Mouse (Mus musculus) heart, postnatal 36 days (tissue): ENCODE data around the gene Mzt1. TPM values are rescaled to one million over a fixed set of nuclear protein-coding genes. Genes with fewer than 3 reads are reported as not detected.
"Not testable (repeated sequence)": the region's sequence is repeated elsewhere in the genome, so short reads cannot be mapped to it uniquely, and the experiment has no call there.

Experiments used
- DNase-seq, 2 experiments: peaks; one replicate each; pipeline ENCODE4 v3.0.0; 2021 to 2022
- intact Hi-C: fragments of 180-260 bp; cut with DNase I; formaldehyde crosslinking; loops from one replicate; pipeline ENCODE4 v1.15.1; 2025
- total RNA-seq, 2 experiments: library from RNA; stranded (reverse); gene quantifications; 2 replicates each; pipeline ENCODE4 v1.2.3; 2021

Gene Mzt1
- total RNA-seq, result 10 to 100 TPM; 37.5 to 39.6 TPM

DNA sequence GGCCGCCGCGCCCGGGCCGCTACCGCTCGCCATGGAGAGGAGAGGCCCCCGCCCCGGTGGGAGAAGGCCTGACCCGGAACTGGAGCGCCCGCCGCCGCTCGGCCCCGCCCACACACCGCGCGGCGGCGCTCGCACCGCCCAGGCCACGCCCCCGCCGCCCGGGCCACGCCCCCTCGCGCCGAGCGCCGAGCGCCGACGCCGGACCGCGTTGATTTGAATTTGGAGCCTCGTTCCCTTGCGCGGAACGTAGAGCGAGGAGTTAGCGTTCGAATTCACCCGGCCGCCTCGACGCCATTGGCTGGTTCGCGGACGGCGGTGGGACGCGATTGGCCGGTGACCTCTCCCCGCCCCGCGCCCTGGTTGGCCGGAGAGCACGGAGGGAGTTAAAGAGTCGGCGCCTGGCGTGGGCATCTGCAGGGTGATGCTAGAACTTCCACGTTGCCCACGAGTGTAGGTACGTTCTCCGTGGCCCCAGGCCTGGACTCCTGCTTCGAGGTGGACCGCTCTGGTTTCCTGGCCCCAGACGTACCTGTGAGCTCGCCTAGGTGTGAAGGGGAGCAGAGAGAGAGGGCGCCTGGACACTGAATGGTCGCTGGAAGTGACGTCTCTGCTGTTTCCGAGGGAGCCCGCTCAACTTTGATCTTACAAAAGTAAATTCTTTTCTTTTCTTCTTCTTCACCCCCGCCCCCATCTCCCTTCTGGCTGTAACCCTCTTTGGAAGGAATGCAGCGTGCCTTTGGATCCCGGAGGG lies at the start of gene Mzt1, which contains the start of gene Bora:
Gene Mzt1, minus strand, starts transcription at position 104 of the 751 bp plus-strand sequence.
Gene Bora, plus strand, starts transcription at position 192 of the 751 bp plus-strand sequence.
- intact Hi-C loops, result loop anchor here (5.0 kb wide), 1 partner anchor 51 kb away; the partner anchor contains the start of genes Dis3 and Pibf1
- peak; percentile 87 to 88 for DNase-seq

DNA sequence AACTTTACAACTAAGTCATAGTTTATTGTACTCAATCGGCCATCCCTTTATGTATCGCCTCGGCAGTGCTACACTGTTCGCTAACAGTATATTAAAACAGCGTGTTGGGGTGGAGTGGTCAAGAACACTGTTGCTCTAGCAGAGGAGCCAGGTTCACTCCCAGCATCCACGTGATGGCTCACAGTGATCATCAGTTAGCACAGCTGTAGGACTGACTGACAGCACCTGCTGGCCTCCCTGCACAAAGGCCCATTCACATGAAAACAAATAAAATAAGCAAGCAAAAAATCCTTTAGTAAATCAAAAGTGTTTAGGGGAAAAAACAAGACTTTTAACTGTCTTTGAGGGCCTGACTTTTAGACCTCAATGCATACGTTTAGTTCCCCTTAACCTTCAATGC lies 43.0 kb upstream of the Mzt1 start:
- intact Hi-C loops, result no loop called here
- no peak for DNase-seq

GRCm38 (mm10) chr14:99071146-99071545 lies 25.2 kb upstream of the Mzt1 start:
- intact Hi-C loops, result no loop called here
- no peak for DNase-seq

- no peak for DNase-seq
- intact Hi-C loops, result no loop called here
These were observed 17.2 kb upstream of the Mzt1 start for GRCm38 (mm10) chr14:99063091-99063490.

GRCm38 (mm10) chr14:99060616-99061015 lies 14.7 kb upstream of the Mzt1 start:
- intact Hi-C loops, result no loop called here
- no peak for DNase-seq

DNA sequence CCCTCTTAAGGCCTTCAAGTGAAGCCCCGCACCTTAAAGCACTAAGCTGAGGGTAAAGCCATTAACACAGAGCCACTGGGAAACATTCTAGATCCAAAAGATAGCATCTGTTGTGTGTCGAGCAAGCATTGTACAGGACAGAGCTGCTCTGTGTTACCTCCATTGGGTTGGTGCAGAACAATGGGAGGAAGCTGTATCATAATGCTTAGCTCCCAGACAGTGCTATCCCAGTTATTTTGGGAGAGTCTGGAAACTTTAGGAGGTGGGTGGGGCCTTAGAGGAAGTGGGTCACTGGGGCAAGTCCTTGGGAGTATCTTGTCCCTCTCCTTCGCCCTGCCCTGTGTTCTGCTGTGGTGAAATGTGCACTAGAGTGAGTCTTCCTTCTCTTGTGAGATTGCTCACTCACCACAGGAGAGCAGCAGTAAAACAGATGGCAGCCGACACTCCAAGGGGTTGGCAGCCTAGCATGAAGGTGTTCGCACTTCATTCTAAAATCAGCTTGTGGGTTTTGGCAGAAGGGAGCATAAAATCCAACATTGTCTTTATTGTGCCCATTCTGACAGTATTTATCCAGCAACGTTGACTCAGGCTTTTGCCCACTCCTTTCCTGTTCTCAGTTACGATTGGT lies 13.1 kb upstream of the Mzt1 start:
- intact Hi-C loops, result no loop called here
- no peak for DNase-seq

DNA sequence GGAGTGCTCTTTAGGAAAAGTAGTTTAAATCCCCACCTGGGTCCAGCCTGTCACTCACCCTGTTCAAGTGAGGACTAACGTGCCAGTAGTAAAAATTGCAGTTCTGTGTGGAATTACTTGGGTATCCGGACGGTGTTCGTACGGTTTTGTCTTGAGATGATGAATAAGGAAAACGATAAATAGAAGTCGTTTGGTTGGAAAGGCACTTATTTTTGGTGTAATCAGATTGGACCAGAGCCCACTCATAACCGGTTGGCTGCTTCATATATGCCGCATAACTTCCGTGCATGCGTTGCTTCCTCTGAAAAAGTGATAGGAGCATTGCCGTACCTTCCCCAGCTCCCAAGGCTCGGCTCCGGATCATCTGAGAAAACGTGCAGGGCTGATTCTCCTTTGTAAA lies 848 bp upstream of the Mzt1 start:
- no peak for DNase-seq
- intact Hi-C loops, result loop anchor here (5.0 kb wide), 1 partner anchor 51 kb away; the partner anchor contains the start of genes Dis3 and Pibf1

- DNase-seq, result peak in 1 of 2 experiments; percentile 9
- intact Hi-C loops, result loop anchor here (5.0 kb wide), 1 partner anchor 52 kb away; the partner anchor contains the start of genes Dis3 and Pibf1
These were observed 430 bp downstream of the Mzt1 start for GRCm38 (mm10) chr14:99045378-99046030.

- intact Hi-C loops, result loop anchor here (5.0 kb wide), 1 partner anchor 53 kb away; the partner anchor contains the start of genes Dis3 and Pibf1
- DNase-seq, result no peak
These were observed 1.2 kb downstream of the Mzt1 start for GRCm38 (mm10) chr14:99044718-99045117.

- intact Hi-C loops, result no loop called here
These were observed 1.8 kb downstream of the Mzt1 start for GRCm38 (mm10) chr14:99044096-99044495.

GRCm38 (mm10) chr14:99043499-99043898 lies 2.4 kb downstream of the Mzt1 start:
- intact Hi-C loops, result no loop called here
- DNase-seq, result no peak

More at GRCm38 (mm10) chr14:99044096-99044495, 1.8 kb downstream of the Mzt1 start:
- no peak for DNase-seq

DNA sequence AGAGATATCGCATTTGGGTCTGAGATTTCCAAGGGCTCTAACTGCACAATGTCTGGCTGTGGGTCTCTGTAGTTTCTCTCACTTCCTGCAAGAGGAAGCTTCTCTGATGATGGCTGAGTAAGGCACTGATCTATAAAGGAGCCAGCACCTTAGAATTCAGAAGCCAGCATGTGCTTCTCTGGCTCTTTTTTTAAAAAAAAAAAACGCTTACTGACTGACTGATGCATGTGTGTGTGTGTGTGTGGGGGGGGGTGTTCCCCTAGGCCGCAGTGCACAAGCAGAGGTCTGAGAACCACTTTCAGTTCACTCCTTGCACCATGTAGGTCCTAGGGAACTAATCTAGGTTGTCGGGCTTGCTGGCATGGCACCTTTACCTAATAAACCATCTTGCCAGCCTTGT lies 4.5 kb downstream of the Mzt1 start:
- intact Hi-C loops, result no loop called here
- DNase-seq, result no peak

- DNase-seq, intact Hi-C loops: not testable (repeated sequence)
These were observed 6.6 kb downstream of the Mzt1 start for GRCm38 (mm10) chr14:99039308-99039707.

DNA sequence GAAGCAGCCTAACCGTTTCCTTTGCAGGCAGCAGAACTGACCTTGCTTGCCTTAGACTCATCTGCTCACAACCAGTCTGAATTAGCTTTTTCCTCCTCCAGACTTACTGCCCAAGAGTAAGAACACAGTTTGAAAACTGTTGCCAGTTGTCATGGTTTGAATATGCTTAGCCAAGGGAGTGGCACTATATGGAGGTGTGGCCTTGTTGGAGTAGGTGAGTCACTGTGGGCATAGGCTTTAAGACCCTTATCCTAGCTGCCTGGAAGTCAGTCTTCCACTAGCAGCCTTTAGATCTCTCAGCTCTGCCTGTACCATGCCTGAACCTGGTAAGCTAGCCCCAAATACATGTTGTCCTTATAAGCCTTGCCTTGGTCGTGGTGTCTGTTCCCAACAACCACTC lies 8.2 kb downstream of the Mzt1 start:
- no peak for DNase-seq
- intact Hi-C loops, result no loop called here

- intact Hi-C loops, result no loop called here
- no peak for DNase-seq
These were observed 9.9 kb downstream of the Mzt1 start for GRCm38 (mm10) chr14:99036039-99036438.

DNA sequence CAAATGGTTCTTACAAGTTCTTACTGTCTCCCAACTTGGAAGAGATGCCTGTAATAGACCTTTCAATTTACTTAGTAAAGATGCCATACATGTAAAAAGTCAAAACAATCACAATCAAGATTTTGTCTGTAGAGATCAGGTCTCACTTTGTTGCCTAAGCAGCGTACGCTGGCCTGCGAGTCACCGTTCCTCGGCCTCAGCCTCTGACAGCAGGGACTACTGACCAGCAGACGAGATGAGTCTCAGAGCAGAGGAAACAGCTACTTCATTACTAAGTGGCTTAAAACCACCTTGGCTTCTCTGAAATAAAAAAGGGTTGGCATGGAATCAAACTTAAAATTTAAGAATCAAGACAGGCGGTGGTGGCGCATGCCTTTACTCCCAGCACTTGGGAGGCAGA lies 11.1 kb downstream of the Mzt1 start:
- intact Hi-C loops, DNase-seq: not testable (repeated sequence)

- intact Hi-C loops, result no loop called here
These were observed 13.3 kb downstream of the Mzt1 start for GRCm38 (mm10) chr14:99032596-99032995.

DNA sequence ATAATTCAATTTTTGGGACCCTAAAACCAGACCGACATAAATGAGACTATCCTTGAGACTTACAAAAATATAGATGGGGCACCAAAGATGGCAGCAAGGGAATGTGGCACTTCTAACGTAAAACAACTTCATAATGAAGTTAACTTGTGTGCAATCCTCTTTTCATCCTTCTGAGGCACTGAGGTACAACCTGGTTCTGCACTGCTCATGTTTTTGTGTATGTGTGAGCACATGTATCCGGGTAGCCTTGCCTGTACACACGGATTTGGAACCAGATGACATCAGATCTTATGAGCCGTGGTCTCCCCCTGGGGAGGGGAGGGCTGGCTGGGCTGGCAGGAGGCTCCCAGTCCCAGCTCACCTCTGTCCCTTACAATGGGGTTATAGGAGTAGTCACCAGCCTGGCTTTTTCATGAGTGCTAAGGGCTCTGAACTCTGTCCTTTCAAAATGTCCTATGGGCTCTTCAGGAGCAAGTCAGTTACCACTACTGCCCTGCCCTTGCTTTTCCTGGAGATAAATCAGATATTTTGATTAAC lies 14.5 kb downstream of the Mzt1 start:
- intact Hi-C loops, result no loop called here
- no peak for DNase-seq

More at GRCm38 (mm10) chr14:99032596-99032995, 13.3 kb downstream of the Mzt1 start:
- no peak for DNase-seq

GRCm38 (mm10) chr14:99029987-99030386 lies 15.9 kb downstream of the Mzt1 start:
- intact Hi-C loops, result loop anchor here (10.0 kb wide), 1 partner anchor 1695 kb away; no protein-coding TSS in a partner anchor
- no peak for DNase-seq

- no peak for DNase-seq
These were observed 23.4 kb downstream of the Mzt1 start for GRCm38 (mm10) chr14:99022346-99023086.

More at GRCm38 (mm10) chr14:99022346-99023086, 23.4 kb downstream of the Mzt1 start:
- intact Hi-C loops, result loop anchor here (5.0 to 10.0 kb wide), 2 partner anchors 1465 to 1688 kb away; no protein-coding TSS in a partner anchor
